Mouse (Mus musculus) embryo, embryonic 11 days (tissue): Measurements from ENCODE around the gene Lin9.

Source experiments
- DNase-seq: peaks from one replicate; pipeline ENCODE4 v3.0.0-alpha.2; 2015

The Lin9 gene

GRCm38 (mm10) chr1:180708935-180709776 is 68.2 kb downstream of the Lin9 start:
- DNase-seq: no peak

GRCm38 (mm10) chr1:180718756-180719155 is 77.8 kb downstream of the Lin9 start:
- DNase-seq: no peak

- no peak for DNase-seq
Measured at GRCm38 (mm10) chr1:180719483-180719882, 78.5 kb downstream of the Lin9 start.

- peak; percentile 71 for DNase-seq
Measured at GRCm38 (mm10) chr1:180719951-180720689, 79.2 kb downstream of the Lin9 start.

- DNase-seq: no peak
Measured at GRCm38 (mm10) chr1:180722608-180723007, 81.7 kb downstream of the Lin9 start.

- DNase-seq: no peak
Measured at GRCm38 (mm10) chr1:180723701-180724238, 82.8 kb downstream of the Lin9 start.

GRCm38 (mm10) chr1:180725704-180726179 is 84.8 kb downstream of the Lin9 start, which contains the start of gene Acbd3:
Acbd3 (plus strand) TSS chr1:180726043.
- peak; percentile 97 for DNase-seq

GRCm38 (mm10) chr1:180726183-180726582 is 85.2 kb downstream of the Lin9 start:
- DNase-seq: no peak

- no peak for DNase-seq
Measured at GRCm38 (mm10) chr1:180729231-180729630, 88.3 kb downstream of the Lin9 start.
